Mouse (Mus musculus) frontal cortex, postnatal 36 days (tissue): ENCODE data around the gene Bag6.
A peak's percentile ranks its signal among the peaks of the same experiment; 100 is the strongest.

Experiments used
- DNase-seq, 2 experiments: peaks; one replicate each; pipeline ENCODE4 v3.0.0; 2022; ENCODE audit warnings: low spot score in 2 of 2

Gene Bag6

DNA sequence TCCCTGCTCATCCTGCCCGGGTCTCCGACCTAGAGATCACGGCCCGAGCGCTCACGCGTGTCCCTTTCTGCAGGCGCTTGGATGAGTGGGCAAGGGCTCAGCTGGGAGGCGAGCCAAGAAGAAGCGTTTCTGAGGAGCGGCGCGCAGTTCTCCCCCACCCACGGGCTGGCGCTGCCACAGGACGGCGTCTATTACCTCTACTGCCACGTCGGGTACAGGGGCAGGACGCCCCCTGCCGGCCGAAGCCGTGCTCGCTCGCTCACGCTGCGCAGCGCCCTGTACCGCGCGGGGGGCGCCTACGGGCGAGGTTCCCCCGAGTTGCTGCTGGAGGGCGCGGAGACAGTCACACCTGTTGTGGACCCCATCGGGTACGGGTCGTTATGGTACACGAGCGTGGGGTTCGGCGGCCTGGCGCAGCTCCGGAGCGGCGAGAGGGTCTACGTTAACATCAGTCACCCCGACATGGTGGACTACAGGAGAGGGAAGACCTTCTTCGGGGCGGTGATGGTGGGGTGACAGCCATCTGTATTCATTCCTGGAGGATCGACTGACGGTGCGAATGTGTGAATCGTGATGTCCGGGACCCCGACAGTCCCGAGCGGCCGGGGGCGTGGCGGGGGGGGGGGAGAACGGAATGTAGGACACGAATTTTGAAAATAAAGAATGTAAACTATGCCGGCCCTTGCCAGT, 60.8 kb downstream of the Bag6 start:
- peak; percentile 78 to 80 for DNase-seq

- DNase-seq = no peak
These were observed 61.3 kb downstream of the Bag6 start for GRCm38 (mm10) chr17:35196321-35196641.
